Mouse (Mus musculus) gastrocnemius, adult 8-10 months (tissue): Measurements from ENCODE around the gene Lzts2. TPM values are rescaled to one million over a fixed set of nuclear protein-coding genes. Genes with fewer than 3 reads are reported as not detected.
A peak's percentile ranks its signal among the peaks of the same experiment; 100 is the strongest.

Experiments used
- DNase-seq, 2 experiments: peaks; one replicate each; pipeline ENCODE4 v3.0.0; 2022; ENCODE audit warnings: low spot score in 2 of 2
- total RNA-seq, 4 experiments: library from RNA; stranded (reverse); gene quantifications; 2 replicates each; pipeline ENCODE4 v1.2.4; 2022

The Lzts2 gene
- total RNA-seq, 4 experiments from 2014 or later, result 17.9 to 25.9 (median 20.5) TPM

DNA sequence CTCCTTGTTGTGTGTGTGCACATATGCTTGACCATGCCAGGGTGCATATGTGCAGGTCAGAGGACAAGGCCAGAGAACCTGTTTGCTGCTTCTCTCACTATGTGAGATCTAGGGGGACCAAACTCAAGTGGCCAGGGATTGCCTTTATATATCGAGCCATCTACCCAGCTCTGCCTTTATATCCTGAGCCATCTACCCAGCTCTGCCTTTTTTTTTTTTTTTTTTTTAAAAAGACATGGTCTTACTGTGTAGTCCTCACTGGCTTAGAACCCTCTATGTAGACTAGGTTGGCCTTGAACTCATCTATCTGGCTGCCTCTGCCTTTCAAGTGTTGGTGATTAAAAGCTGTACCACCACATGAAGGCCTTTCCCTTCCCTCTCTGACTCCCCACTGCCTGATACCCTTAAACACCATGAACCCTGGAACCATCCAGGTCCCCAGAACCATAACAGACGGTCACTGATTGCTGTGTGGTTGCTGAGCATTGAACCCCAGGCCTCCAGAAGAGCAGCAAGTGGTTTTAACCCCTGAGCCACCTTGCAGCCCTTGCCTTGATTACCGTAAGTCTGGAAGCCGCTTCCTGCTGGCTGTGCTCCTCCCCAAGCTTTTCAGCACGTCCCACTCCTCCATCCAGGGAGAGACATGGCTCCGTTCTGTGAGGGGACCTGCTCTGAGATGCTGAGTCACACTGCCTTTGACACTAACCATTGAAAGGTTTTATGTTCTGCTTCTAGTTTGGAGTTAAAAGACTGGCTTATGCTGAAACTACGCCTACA, 10.3 kb upstream of the Lzts2 start:
- no peak for DNase-seq

DNA sequence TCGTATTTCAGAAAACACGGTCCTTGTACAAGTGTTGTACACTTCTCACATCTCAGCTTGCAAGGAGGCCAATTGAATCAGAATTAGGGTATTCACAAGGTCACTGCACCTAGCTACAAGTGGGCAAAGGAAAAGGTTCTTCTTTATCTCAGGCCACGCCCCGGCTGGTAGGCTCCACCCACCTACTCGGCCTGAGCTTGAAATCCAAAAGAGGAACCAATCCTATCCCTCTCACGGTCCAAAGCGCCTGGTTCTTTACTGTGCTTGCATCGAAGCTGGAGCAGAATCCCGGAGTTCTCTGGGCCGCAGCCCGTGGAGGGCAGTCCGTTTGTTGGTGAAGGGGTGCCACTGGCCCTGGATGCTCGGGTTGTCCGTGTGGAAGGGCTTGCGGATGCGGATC, 8.8 kb upstream of the Lzts2 start, which contains the start of gene Twnk:
TSS of gene Twnk (plus strand) at position 220 of the 400 bp plus-strand sequence.
- no peak for DNase-seq

DNA sequence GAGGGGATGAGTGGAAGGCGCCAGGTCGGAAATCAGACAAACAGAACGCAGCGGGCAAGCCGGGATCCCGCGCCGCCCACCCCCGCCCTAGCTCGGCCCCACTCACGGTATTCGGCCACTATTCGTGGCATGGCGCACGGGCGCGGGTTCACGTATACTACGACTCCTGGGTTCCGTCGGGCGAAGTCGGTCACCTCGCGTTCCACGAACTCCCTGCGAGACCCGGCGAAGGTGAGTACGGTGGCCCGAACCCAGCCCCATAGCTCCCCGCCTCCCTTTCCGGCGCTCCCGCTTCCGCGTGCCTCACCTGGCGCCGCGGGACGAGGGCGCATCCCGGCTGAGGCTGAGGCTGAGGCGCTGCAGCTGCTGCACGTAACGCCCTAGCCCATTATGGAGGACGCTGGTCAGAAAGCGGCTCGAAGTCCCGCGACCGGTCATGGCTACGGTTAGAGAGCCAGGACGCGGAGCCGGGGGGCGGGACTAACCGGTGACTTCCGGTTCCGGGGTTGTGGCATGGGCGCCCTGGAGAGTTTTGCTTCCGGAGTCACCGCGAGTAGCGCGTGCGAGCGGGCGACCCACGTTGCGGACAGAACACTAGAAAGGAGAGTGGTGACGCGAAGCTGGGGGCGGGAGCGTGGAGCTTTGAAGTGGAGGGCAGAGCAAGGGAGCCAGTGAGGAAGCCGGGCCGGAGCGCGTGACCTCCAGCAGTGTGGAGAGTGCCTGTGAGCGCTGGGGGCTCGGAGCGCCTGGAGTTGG, 8.1 kb upstream of the Lzts2 start, which contains the start of gene Mrpl43:
TSS of gene Mrpl43 (minus strand) at position 486 of the 756 bp plus-strand sequence.
- peak; percentile 93 to 94 for DNase-seq

DNA sequence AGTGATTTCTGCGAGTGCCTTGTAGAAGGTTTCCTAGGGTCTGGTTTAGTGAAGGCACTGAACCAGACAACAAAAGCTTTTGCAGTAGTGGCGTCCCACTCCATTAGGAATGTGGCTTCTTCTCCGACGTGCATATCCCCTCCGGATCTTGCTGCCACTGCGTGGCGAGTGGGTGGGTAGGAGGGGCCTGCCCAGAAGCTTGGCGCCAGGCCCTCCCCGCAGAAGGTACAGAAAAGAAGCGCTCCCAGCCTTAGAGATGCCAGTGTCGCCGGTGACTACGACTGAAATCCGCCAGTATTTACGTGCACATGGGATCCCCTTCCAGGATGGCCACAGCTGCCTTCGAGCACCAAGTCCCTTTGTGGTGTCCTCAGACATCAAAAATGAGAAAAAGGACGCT, 7.2 kb upstream of the Lzts2 start:
- DNase-seq, result no peak

DNA sequence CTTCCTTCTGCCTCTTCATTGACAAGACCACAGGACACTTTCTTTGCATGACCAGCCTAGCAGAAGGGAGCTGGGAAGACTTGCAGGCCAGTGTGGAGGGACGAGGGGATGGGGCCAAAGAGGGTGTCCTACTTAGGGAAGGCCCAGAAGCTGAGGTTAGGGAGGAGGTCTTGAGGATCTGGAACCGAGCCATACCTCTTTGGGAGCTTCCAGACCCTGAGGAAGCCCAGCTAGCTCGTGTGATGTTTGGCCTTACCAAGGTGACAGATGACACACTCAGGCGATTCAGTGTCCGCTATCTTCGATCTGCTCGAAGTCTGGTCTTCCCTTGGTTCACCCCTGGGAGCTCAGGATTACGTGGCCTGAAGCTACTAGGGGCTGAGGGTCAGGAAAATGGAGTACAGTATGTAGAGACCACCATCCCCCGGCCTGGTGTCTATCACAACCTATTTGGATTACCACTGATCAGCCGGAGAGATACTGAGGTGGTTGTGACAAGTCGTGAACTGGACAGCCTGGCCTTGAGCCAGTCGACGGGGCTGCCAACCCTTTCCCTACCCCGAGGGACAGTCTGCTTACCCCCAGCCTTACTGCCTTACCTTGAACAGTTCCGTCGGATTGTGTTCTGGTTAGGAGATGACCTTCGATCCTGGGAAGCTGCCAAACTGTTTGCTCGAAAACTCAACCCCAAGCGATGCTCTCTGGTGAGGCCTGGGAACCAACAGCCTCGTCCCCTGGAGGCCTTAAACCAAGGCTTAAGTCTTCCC, 6.6 kb upstream of the Lzts2 start:
- no peak for DNase-seq

DNA sequence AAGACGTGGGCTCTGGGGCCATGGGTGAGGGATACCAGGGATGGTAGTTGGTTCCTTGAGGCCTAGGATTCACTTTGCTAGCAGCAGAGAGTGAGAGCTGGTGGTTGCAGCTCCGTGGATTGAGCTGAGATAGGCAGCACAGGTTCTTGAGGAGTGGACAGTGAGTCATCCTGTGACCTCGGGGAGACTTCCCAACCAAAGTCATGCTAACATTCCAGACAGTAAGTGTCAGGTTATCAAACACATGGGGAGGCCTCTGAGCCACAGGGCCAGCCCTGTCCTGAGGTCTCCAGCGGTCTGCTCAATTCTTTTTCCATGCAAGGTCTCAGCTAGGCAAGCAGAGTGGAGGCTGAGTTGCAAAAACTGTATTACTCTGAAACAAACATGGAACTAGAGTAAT, 3.6 kb upstream of the Lzts2 start:
- no peak for DNase-seq

DNA sequence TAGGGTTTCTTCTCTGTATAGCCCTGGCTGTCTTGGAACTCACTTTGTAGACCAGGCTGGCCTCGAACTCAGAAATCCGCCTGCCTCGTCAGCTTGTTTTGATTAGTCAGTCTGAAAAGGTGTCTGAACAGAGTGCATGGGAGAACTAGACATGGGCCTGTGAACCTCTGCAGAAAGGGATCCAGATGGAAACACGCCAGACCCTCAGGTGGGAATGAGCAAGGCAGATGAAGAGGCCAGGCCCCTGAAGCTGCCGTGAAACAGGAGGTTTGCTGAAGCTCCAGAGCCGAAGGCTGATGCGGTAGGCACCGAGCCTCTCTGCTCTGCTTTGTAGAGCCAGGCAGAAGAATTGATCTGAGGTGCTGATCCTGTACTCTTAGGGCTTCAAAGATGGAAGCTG, 2.0 kb upstream of the Lzts2 start:
- no peak for DNase-seq

DNA sequence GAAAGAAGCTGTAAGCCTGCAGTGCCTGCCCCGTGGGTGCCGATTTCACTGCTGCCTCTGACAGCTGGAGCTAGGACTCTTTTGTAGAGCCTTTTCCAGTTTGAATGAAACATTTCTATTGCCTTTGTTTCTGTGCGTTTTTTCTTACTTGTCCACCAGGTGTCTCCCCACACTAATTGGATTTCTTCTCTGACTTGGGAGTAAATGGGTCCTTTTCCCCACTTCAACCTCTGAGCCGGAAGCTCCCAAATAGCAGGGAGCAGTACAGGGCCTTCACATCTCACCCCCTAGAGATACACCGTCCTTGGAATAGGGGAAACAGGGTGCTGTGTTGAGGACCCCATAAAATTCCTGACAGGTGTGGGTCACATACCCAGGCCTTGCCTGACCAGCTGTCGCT, 1.6 kb upstream of the Lzts2 start:
- DNase-seq, result no peak

DNA sequence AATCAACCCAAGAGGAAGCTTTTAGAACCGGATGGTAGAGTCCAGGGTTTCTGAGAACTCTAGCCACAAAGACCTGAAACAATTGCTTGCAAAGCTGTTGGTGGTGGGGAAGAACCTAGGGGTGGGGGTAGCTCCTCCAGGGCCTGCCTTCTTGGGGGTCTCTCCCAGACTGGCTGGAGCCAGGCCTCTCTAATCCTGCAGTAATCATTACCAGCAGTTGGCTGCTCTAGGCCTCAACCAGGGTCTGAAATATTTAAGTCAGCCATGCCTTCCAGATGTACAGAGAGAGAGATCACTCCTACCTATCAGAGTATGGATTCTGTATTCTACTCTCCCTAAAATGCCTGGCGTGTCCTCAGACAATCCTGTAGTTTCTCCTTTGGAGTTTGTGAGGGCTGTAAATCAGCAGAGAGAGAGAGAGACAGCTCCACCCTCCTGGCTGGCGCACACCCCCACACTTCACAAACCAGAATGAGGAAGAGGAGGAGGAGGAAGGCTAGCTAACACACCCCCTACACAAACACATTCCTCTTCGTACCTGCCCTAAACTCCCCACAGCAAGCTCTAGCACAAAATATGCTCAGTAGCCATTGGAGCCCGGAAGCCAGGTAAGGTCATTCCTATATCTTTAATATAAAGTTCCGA, 511 bp upstream of the Lzts2 start:
- DNase-seq, result no peak

DNA sequence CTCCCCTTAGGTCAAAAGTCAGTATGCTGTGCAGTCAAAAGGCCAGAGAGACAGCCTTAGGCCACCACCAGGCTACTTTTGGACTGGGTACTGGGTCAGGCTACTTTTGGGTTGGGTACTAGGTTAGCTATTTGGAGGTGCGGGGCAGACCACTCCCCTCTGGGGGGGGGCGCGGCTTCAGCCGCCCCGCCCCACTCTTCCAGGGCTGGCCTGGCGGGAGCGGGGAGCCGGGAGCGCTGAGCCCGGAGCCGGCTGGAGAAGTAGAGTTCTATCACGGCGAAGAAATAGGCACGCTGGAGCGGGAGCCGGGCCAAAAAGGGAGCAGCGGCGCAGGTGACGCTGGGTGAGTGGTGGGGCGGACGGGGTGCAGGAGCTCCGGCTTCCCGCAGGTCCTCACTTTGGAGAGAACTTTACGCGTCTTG, 778 bp downstream of the Lzts2 start:
- DNase-seq, result peak; percentile 71 to 81

DNA sequence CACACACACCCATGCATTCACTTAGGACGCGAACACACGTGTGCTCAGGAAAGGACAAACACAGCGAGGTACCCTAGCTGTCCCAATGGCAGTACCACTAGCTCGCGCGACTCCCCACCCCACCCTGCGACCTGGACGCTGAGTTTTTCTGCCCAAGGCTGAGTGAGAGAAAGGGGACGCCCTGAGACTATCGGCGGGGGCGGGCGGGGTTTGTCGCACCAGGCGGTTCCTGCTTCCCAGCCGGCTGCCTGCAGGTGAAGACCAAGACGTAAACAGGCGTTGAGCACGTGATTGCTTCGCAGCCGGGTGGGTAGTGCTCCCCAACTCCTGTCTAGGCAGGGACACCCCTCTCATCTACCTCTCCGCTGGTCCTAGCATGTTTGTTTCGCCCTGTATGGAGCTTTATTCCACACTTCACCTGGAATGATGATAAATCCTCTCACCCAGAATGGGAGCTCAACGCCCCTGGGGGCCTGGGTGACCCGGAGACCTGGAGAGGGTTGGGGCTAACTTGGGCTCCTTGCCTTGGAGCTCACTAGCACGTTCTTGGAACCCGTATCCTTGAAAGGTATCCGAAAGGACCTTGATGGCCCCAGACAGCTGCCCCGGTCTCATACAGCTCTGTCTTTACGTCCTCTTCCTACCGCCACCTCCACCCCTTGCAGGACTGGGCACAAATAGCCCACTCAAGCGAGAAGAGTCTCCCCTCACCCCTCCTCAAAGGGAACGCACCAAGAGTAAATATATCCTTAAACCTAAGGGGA, 1.5 kb downstream of the Lzts2 start:
- DNase-seq, result peak; percentile 59 to 67

DNA sequence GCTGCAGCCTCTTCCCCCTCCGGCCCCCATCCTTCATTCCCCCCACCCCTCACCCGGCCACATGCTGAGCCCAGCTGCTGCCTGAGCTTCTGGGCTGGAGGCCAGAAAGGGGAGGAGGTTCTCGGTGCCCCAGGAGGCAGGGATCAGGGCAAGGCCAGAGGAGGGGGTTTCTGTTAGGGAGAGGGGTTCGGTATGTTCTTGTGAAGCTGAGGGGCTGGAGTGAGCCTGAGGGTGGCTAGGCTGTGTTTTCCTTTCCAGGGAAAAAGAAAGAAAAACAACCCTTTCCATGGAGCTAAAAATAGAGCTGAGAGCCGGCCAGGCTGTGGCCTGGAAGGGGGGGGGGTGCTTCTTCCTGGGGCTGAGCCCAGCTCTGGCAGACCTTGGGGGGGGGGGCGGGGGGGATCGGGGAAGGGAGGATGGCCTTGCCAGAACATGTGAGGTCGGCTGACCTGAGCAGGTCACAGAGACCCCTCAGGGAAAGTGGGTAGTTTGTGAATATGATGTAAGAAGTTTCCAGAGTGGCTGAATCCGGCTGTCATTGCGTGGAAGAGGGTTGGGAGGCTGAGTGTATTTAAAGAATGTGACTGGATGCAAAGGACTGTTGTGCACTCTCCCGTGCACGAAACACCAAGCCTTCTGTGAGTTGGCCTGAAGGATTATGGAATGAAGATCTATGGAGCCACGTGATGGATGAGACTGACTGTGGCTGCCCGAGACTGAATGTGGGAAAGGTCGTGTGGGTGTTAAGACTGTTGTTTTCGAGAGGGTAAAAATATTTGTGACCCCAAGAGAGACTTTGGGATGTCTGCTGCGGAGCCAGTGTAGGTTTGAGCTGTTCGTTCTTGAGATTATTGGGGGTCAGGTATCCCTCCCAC, 2.4 kb downstream of the Lzts2 start:
- DNase-seq, result peak; percentile 75 to 84

DNA sequence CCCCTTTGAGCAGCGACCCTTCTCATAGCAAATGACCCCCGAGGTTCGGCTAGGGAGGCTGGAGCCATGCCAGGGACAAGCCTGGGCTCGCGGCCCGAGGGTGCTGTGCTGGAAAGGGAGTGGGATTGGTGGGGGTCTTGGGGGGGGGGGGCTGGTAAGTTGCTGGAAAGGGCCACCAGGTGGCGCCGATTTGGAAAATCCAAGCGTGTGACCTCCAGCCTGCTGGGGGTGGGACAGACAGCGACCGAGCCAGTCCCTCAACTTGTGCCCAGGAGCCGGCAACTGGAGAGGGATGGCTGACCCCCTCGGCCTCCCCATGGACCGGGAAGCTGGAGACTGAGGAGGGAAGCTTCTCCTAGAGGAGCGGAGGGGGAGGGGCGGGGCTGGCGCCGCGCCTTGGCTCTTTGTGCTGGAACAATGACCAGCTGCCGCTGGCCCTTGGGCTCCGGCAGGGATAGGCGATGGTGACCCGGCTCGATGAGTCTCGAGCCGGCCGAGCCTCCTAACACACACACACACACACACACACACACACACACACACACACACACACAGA, 3.1 kb downstream of the Lzts2 start:
- DNase-seq, result peak; percentile 80 to 84

DNA sequence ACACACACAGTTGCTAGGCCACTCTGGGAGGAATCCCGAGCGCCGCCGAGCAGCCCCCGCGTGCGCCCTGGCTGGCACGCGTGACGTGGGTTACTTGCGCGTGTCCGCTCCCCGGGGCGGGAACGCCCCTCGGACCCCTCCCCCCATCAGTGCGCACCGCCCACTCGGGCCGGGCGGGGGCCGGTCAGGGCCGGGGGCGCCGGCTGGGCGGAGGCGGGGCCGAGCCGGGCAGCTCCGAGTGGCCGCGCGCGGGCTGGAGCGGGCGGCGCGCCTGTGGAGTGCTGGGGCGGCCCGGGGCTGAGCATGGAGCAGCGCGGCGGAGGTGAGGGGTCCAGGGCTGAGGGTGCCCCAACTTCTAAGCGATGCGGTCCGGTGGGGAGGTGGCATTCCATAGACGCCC, 3.7 kb downstream of the Lzts2 start:
- DNase-seq, result peak; percentile 86

DNA sequence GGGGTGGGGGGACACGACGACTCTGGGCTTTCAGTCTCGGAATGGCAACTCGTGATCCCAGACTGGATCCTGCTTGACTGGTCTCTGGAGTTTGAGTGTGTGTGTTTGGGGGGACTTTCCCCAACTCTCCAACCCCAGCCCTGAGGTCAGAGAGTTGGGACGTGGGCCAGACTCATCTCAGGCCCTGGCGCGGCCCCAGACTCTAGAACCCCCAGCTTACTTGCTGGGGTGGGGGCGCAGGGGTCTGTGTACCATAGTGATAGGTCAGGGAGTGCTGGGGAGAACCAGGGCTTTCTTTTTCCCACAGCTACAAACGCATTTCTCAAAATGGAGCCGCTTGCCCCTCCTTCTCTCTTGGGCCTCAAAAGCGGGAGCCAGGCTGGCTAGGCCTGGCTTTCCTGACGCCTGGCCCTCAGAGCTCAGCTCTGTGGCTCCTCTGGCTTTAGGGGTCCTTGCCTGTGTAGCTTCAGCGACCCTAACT, 4.2 kb downstream of the Lzts2 start:
- DNase-seq, result no peak

DNA sequence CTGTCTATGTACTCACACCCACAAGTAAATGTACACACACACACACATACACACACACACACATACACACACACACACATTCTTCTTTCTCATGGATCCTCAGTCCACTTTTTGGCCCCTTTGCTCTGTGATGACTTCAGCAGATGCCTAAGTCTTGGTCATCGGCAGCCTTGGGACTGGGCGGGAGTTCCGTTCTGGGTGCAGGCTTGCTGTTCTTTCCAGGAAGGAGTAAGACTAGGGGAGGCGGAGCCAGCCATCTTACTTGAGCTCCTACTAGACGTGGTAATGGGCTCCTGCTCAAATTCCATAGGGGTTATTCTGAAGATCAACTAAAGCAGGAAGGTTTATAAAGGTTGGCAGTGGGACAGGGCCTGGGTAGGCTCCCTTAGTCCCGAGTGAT, 6.1 kb downstream of the Lzts2 start:
- DNase-seq, result peak; percentile 67 to 70

DNA sequence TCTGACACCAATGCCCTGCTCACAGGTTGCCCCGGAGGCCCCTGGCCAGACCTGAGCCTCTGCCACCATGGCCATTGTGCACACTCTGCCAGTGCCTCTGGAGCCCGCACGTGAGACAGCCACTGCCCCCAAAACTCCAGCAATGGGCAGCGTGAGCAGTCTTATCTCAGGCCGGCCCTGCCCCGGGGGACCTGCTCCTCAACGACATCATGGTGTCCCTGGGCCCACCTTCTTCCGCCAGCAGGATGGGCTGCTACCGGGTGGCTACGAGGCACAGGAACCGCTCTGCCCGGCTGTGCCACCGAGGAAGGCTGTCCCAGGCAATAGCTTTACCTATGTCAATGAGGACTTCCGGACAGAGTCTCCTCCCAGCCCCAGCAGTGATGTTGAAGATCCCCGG, 7.1 kb downstream of the Lzts2 start:
- DNase-seq, result no peak

DNA sequence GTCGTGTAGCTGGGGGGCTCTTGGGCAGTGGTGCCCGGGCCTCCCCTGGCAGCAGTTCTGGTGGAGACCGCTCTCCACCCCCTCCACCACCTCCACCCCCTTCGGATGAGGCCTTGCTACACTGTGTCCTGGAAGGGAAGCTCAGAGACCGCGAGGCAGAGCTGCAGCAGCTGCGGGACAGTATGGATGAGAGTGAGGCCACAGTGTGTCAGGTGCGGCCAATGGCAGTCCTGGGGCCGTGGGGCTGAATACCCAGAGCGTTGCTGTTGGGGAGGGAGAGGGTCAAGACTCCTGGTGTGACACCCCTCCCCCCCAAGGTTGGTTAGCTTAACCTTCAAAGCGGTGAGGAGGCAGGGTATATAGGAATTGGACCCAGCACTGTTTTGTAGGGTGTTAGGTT, 9.8 kb downstream of the Lzts2 start:
- DNase-seq, result no peak

DNA sequence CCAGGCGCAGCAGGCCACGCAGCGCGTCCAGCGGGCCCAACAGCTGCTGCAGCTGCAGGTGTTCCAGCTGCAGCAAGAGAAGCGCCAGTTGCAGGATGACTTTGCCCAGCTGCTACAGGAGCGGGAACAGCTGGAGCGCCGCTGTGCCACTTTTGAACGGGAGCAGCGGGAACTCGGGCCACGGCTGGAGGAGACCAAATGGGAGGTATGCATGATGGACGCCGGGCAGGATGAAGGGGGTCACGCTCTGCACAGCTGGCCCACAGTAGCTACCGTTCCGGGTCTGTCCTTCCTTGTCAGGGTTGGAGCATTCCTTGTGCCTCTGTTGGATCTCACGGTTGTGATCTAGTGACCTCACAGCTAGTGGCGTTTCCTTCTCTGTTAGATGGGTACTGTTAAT, 10.6 kb downstream of the Lzts2 start:
- no peak for DNase-seq
